Mouse (Mus musculus) limb, embryonic 12.5 days (tissue): ENCODE results near the gene Traf6. TPM values are rescaled to one million over a fixed set of nuclear protein-coding genes. Genes with fewer than 3 reads are reported as not detected.

ENCODE experiments used
- ATAC-seq: fragments of 200-750 bp; cut with Nextera tagmentation; 2 replicates; pipeline ENCODE4 v1.8.0; 2017; ENCODE audit warnings: low read depth, moderate TSS enrichment; ENCODE audit not compliant: insufficient number of reproducible peaks, insufficient read depth, low FRiP score, low TSS enrichment
- H3K27ac ChIP-seq: fragments of 300-500 bp; sonication (generic); 2 replicates; pipeline ENCODE4 v1.5.1; 2016; ENCODE audit warnings: mild to moderate bottlenecking, moderate library complexity
- H3K27me3 ChIP-seq: fragments of 300-500 bp; sonication (generic); 2 replicates; pipeline ENCODE4 v1.6.1; 2016; ENCODE audit warnings: mild to moderate bottlenecking, moderate library complexity
- H3K36me3 ChIP-seq: fragments of 300-500 bp; sonication (generic); 2 replicates; pipeline ENCODE4 v1.6.1; 2016; ENCODE audit warnings: mild to moderate bottlenecking, moderate library complexity
- H3K4me1 ChIP-seq: fragments of 300-500 bp; sonication (generic); replicated peaks from 2 replicates; pipeline ENCODE4 v1.6.1; 2016
- H3K4me2 ChIP-seq: fragments of 300-500 bp; sonication (generic); 2 replicates; pipeline ENCODE4 v1.6.1; 2016; ENCODE audit warnings: mild to moderate bottlenecking, moderate library complexity
- H3K4me3 ChIP-seq: fragments of 300-500 bp; sonication (generic); replicated peaks from 2 replicates; pipeline ENCODE4 v1.5.1; 2016; ENCODE audit warnings: mild to moderate bottlenecking
- H3K9ac ChIP-seq: fragments of 300-500 bp; sonication (generic); replicated peaks from 2 replicates; pipeline ENCODE4 v1.6.1; 2016; ENCODE audit warnings: mild to moderate bottlenecking, moderate library complexity
- H3K9me3 ChIP-seq: fragments of 300-500 bp; sonication (generic); 2 replicates; pipeline ENCODE4 v1.6.1; 2016; ENCODE audit warnings: mild to moderate bottlenecking, moderate library complexity
- WGBS: fragments of 180-500 bp; shearing (Covaris S2); methylation state at CpG from one replicate; pipeline ENCODE4 v1.1.7; 2016; 5-methylcytosine and 5-hydroxymethylcytosine counted together
- polyA plus RNA-seq: library from polyadenylated mRNA; unstranded; fragments of >200 nt; fragmentation: Nextera tagmentation; extraction: Ambion mirVana; gene quantifications from 2 replicates; pipeline ENCODE4 v1.2.1, GENCODE M21; 2016

The Traf6 gene
- polyA plus RNA-seq, 1 experiment from 2014 or later, result 11.3 TPM

GRCm38 (mm10) chr2:101665058-101665702 is 13.0 kb upstream of the Traf6 start:
- Histone ChIP-seq H3K9ac (no peak overlapping the region), H3K27ac (no peak overlapping the region), H3K4me2 (no peak overlapping the region), H3K4me1 (no peaks in the 10 kb centered on the region), H3K9me3 (no peaks in the 10 kb centered on the region), H3K36me3 (no peaks in the 10 kb centered on the region), H3K27me3 (0 out of 2 replicates have a peak, but pooled peaks cover 4% of the 10 kb centered on the region), H3K4me3 (no peak overlapping the region)
- WGBS, result 24% methylated on average over 9 of the region's 9 CpGs
- peak; percentile 81; the same call in 1 of the 2 replicates for ATAC-seq

- 82% methylated on average over 3 of the region's 3 CpGs for WGBS
- 0 out of 2 replicates have a peak, but pooled peaks have one; percentile 45 for ATAC-seq
These were observed 12.5 kb upstream of the Traf6 start for GRCm38 (mm10) chr2:101665703-101666092.

GRCm38 (mm10) chr2:101668751-101669150 is 9.5 kb upstream of the Traf6 start:
- H3K4me2 ChIP-seq, result no peak overlapping the region
- no peak for ATAC-seq
- no peaks in the 10 kb centered on the region for H3K9me3 ChIP-seq
- no peak overlapping the region for H3K27ac ChIP-seq
- 88% methylated on average over 3 of the region's 3 CpGs for WGBS
- no peaks in the 10 kb centered on the region for H3K36me3 ChIP-seq
- H3K4me3 ChIP-seq, result no peak overlapping the region
- no peaks in the 10 kb centered on the region for H3K27me3 ChIP-seq
- no peaks in the 10 kb centered on the region for H3K4me1 ChIP-seq
- H3K9ac ChIP-seq, result no peak overlapping the region

More at GRCm38 (mm10) chr2:101665703-101666092, 12.5 kb upstream of the Traf6 start:
- Histone ChIP-seq H3K9ac (no peak overlapping the region), H3K4me1 (no peaks in the 10 kb centered on the region), H3K4me2 (no peak overlapping the region), H3K4me3 (no peak overlapping the region), H3K27me3 (0 out of 2 replicates have a peak, but pooled peaks cover 4% of the 10 kb centered on the region), H3K9me3 (no peaks in the 10 kb centered on the region), H3K36me3 (no peaks in the 10 kb centered on the region), H3K27ac (no peak overlapping the region)

- Histone ChIP-seq H3K9me3 (no peaks in the 10 kb centered on the region), H3K27me3 (peaks cover 6% of the 10 kb centered on the region; the same call in 1 of the 2 replicates), H3K9ac (no peak overlapping the region), H3K36me3 (no peaks in the 10 kb centered on the region), H3K4me3 (no peak overlapping the region), H3K4me2 (no peak overlapping the region), H3K27ac (no peak overlapping the region), H3K4me1 (no peaks in the 10 kb centered on the region)
- ATAC-seq, result no peak
- 74% methylated on average over 3 of the region's 3 CpGs for WGBS
These were observed 4.7 kb upstream of the Traf6 start for GRCm38 (mm10) chr2:101673547-101673946.

GRCm38 (mm10) chr2:101679164-101679784 is 1.0 kb downstream of the Traf6 start:
- Histone ChIP-seq H3K27ac (no peak overlapping the region), H3K4me1 (peaks cover 5% of the 10 kb centered on the region), H3K36me3 (peaks cover 7% of the 10 kb centered on the region; the same call in 1 of the 2 replicates), H3K27me3 (peaks cover 6% of the 10 kb centered on the region; the same call in 1 of the 2 replicates), H3K4me3 (peak overlapping the region; percentile 96), H3K9ac (peak overlapping the region; percentile 93), H3K9me3 (no peaks in the 10 kb centered on the region), H3K4me2 (peak overlapping the region; percentile 75)
- no peak for ATAC-seq
- WGBS, result 8% methylated on average over 15 of the region's 15 CpGs

GRCm38 (mm10) chr2:101684421-101684820 is 6.2 kb downstream of the Traf6 start:
- WGBS, result 94% methylated on average over 12 of the region's 12 CpGs
- no peak for ATAC-seq
- Histone ChIP-seq H3K4me2 (no peak overlapping the region), H3K4me3 (no peak overlapping the region), H3K9ac (no peak overlapping the region), H3K4me1 (peaks cover 2% of the 10 kb centered on the region), H3K27me3 (no peaks in the 10 kb centered on the region), H3K9me3 (no peaks in the 10 kb centered on the region), H3K27ac (no peak overlapping the region), H3K36me3 (peaks cover 43% of the 10 kb centered on the region)

GRCm38 (mm10) chr2:101688011-101688410 is 9.8 kb downstream of the Traf6 start:
- Histone ChIP-seq H3K36me3 (peaks cover 69% of the 10 kb centered on the region), H3K4me2 (no peak overlapping the region), H3K9ac (no peak overlapping the region), H3K4me3 (no peak overlapping the region), H3K27me3 (no peaks in the 10 kb centered on the region), H3K4me1 (no peaks in the 10 kb centered on the region), H3K9me3 (no peaks in the 10 kb centered on the region), H3K27ac (no peak overlapping the region)
- WGBS, result 95% methylated on average over 5 of the region's 5 CpGs
- no peak for ATAC-seq

- no peak overlapping the region for H3K4me3 ChIP-seq
- H3K9ac ChIP-seq, result no peak overlapping the region
- H3K27me3 ChIP-seq, result no peaks in the 10 kb centered on the region
- H3K9me3 ChIP-seq, result no peaks in the 10 kb centered on the region
- no peak overlapping the region for H3K4me2 ChIP-seq
- 91% methylated on average over 9 of the region's 9 CpGs for WGBS
- H3K4me1 ChIP-seq, result no peaks in the 10 kb centered on the region
- no peak for ATAC-seq
- peaks cover 64% of the 10 kb centered on the region for H3K36me3 ChIP-seq
- H3K27ac ChIP-seq, result no peak overlapping the region
These were observed 12.1 kb downstream of the Traf6 start for GRCm38 (mm10) chr2:101690252-101690827.

- Histone ChIP-seq H3K4me1 (no peaks in the 10 kb centered on the region), H3K27me3 (no peaks in the 10 kb centered on the region), H3K4me3 (no peak overlapping the region), H3K9ac (no peak overlapping the region), H3K9me3 (no peaks in the 10 kb centered on the region), H3K36me3 (peaks cover 70% of the 10 kb centered on the region), H3K27ac (no peak overlapping the region), H3K4me2 (no peak overlapping the region)
- no peak for ATAC-seq
- WGBS, result 84% methylated on average over 4 of the region's 4 CpGs
These were observed 14.8 kb downstream of the Traf6 start for GRCm38 (mm10) chr2:101693043-101693442.

- H3K9me3 ChIP-seq, result no peaks in the 10 kb centered on the region
- no peak for ATAC-seq
- no peak overlapping the region for H3K4me2 ChIP-seq
- WGBS, result 62% methylated on average over 5 of the region's 5 CpGs
- H3K27ac ChIP-seq, result no peak overlapping the region
- no peak overlapping the region for H3K4me3 ChIP-seq
- H3K9ac ChIP-seq, result no peak overlapping the region
- no peaks in the 10 kb centered on the region for H3K27me3 ChIP-seq
- peaks cover 74% of the 10 kb centered on the region for H3K36me3 ChIP-seq
- no peaks in the 10 kb centered on the region for H3K4me1 ChIP-seq
These were observed 15.5 kb downstream of the Traf6 start for GRCm38 (mm10) chr2:101693577-101694215.

GRCm38 (mm10) chr2:101695584-101695983 is 17.4 kb downstream of the Traf6 start:
- peaks cover 73% of the 10 kb centered on the region for H3K36me3 ChIP-seq

More at GRCm38 (mm10) chr2:101695584-101695983, 17.4 kb downstream of the Traf6 start:
- Histone ChIP-seq H3K9me3 (no peaks in the 10 kb centered on the region), H3K4me2 (no peak overlapping the region), H3K4me3 (no peak overlapping the region), H3K27me3 (no peaks in the 10 kb centered on the region), H3K27ac (no peak overlapping the region), H3K4me1 (peaks cover 3% of the 10 kb centered on the region; the same call in 1 of the 2 replicates), H3K9ac (no peak overlapping the region)
- ATAC-seq, result no peak
- WGBS, result 86% methylated on average over 7 of the region's 7 CpGs
